Mouse (Mus musculus) cerebellum, adult 9-10 months (tissue): ENCODE results near the gene Zfp275.
"Not testable (repeated sequence)": the region's sequence is repeated elsewhere in the genome, so short reads cannot be mapped to it uniquely, and the experiment has no call there.

Experiments used
- DNase-seq: peaks from one replicate; pipeline ENCODE4 v3.0.0; 2022

Zfp275 gene

GRCm38 (mm10) chrX:73342483-73342895 is at the start of gene Zfp275:
Zfp275 (plus strand) TSS chrX:73342621.
- DNase-seq, result peak; percentile 74

- DNase-seq, result not testable (repeated sequence)
Measured at GRCm38 (mm10) chrX:73292876-73293275, 49.5 kb upstream of the Zfp275 start, which contains the start of the genes Xlr5a and Xlr5c. Xlr5a (minus strand) TSS chrX:73292976. Xlr5c (minus strand) TSS chrX:73292976.

- not testable (repeated sequence) for DNase-seq
Measured at GRCm38 (mm10) chrX:73295745-73296144, 46.7 kb upstream of the Zfp275 start.

- peak; percentile 46 for DNase-seq
Measured at GRCm38 (mm10) chrX:73312522-73312921, 29.9 kb upstream of the Zfp275 start.

GRCm38 (mm10) chrX:73321029-73321428 is 21.4 kb upstream of the Zfp275 start:
- DNase-seq, result no peak

GRCm38 (mm10) chrX:73327215-73327614 is 15.2 kb upstream of the Zfp275 start:
- no peak for DNase-seq

- DNase-seq, result no peak
Measured at GRCm38 (mm10) chrX:73333548-73333947, 8.9 kb upstream of the Zfp275 start.

- no peak for DNase-seq
Measured at GRCm38 (mm10) chrX:73336740-73337139, 5.7 kb upstream of the Zfp275 start, which contains the start of gene Gm45015. Gm45015 (minus strand) TSS chrX:73336840.

- no peak for DNase-seq
Measured at GRCm38 (mm10) chrX:73341473-73341872, 948 bp upstream of the Zfp275 start.

- DNase-seq, result no peak
Measured at GRCm38 (mm10) chrX:73342068-73342467, 353 bp upstream of the Zfp275 start.

- peak; percentile 32 for DNase-seq
Measured at GRCm38 (mm10) chrX:73342941-73343735, 717 bp downstream of the Zfp275 start.

GRCm38 (mm10) chrX:73343802-73344201 is 1.4 kb downstream of the Zfp275 start:
- no peak for DNase-seq

- DNase-seq, result peak; percentile 17
Measured at GRCm38 (mm10) chrX:73344346-73344745, 1.9 kb downstream of the Zfp275 start.

GRCm38 (mm10) chrX:73356163-73356562 is 13.7 kb downstream of the Zfp275 start:
- DNase-seq, result no peak

GRCm38 (mm10) chrX:73356719-73357118 is 14.3 kb downstream of the Zfp275 start:
- DNase-seq, result no peak

- DNase-seq, result no peak
Measured at GRCm38 (mm10) chrX:73363291-73363690, 20.9 kb downstream of the Zfp275 start.

GRCm38 (mm10) chrX:73384419-73384818 is 42.0 kb downstream of the Zfp275 start:
- DNase-seq, result no peak

GRCm38 (mm10) chrX:73384924-73385323 is 42.5 kb downstream of the Zfp275 start:
- DNase-seq, result no peak

GRCm38 (mm10) chrX:73391481-73391880 is 49.1 kb downstream of the Zfp275 start:
- no peak for DNase-seq

- no peak for DNase-seq
Measured at GRCm38 (mm10) chrX:73396446-73396845, 54.0 kb downstream of the Zfp275 start.

- DNase-seq, result not testable (repeated sequence)
Measured at GRCm38 (mm10) chrX:73398636-73399035, 56.2 kb downstream of the Zfp275 start, which contains the start of gene Gm18336. Gm18336 (minus strand) TSS chrX:73398736.

- DNase-seq, result no peak
Measured at GRCm38 (mm10) chrX:73400951-73401350, 58.5 kb downstream of the Zfp275 start.

- no peak for DNase-seq
Measured at GRCm38 (mm10) chrX:73401616-73402015, 59.2 kb downstream of the Zfp275 start.
